Mouse (Mus musculus): ENCODE measurements at regions not wholly inside any gene's neighbourhood (a gene's known extent, or its start where the extent isn't known, plus 50 kb on each side); places are given as distances from the start of the nearest gene placed in this dataset.

- DNase-seq (ENCODE audit: low spot score in 2 of 2) = no peak
Measured at GRCm38 (mm10) chr9:91134325-91134724, 227.9 kb upstream of the Zic4 start.

- DNase-seq (ENCODE audit: low spot score in 2 of 2) = no peak
Measured at GRCm38 (mm10) chr9:91135107-91135506, 227.1 kb upstream of the Zic4 start.

- DNase-seq (ENCODE audit: low spot score in 2 of 2) = no peak
Measured at GRCm38 (mm10) chr9:91140651-91141050, 221.6 kb upstream of the Zic4 start.

- DNase-seq (ENCODE audit: low spot score in 2 of 2) = no peak
Measured at GRCm38 (mm10) chr9:91151893-91152292, 210.3 kb upstream of the Zic4 start.

- DNase-seq (ENCODE audit: low spot score in 2 of 2) = no peak
Measured at GRCm38 (mm10) chr9:91159311-91159710, 202.9 kb upstream of the Zic4 start.

GRCm38 (mm10) chr9:91167871-91168270 lies 194.3 kb upstream of the Zic4 start:
- DNase-seq (ENCODE audit: low spot score in 2 of 2) = no peak

GRCm38 (mm10) chr9:91193221-91193620 lies 169.0 kb upstream of the Zic4 start:
- DNase-seq (ENCODE audit: low spot score in 2 of 2) = no peak

GRCm38 (mm10) chr9:91193954-91194353 lies 168.3 kb upstream of the Zic4 start:
- no peak for DNase-seq (ENCODE audit: low spot score in 2 of 2)

- DNase-seq (ENCODE audit: low spot score in 2 of 2) = no peak
Measured at GRCm38 (mm10) chr9:91207281-91207680, 154.9 kb upstream of the Zic4 start.

GRCm38 (mm10) chr9:91227673-91228440 lies 134.4 kb upstream of the Zic4 start:
- DNase-seq (ENCODE audit: low spot score in 2 of 2) = no peak

- no peak for DNase-seq (ENCODE audit: low spot score in 2 of 2)
Measured at GRCm38 (mm10) chr9:91228525-91228924, 133.7 kb upstream of the Zic4 start.

GRCm38 (mm10) chr9:91253886-91254285 lies 108.3 kb upstream of the Zic4 start:
- no peak for DNase-seq (ENCODE audit: low spot score in 2 of 2)

GRCm38 (mm10) chr9:91291340-91291739 lies 70.9 kb upstream of the Zic4 start:
- DNase-seq (ENCODE audit: low spot score in 2 of 2) = no peak
